Mouse (Mus musculus) MN1 (cell line): ENCODE measurements around the gene Slc34a2.

ENCODE experiments used
- DNase-seq: peaks from one replicate; pipeline ENCODE4 v3.0.0-alpha.2; 2016; ENCODE audit warnings: low spot score

Gene Slc34a2

DNA sequence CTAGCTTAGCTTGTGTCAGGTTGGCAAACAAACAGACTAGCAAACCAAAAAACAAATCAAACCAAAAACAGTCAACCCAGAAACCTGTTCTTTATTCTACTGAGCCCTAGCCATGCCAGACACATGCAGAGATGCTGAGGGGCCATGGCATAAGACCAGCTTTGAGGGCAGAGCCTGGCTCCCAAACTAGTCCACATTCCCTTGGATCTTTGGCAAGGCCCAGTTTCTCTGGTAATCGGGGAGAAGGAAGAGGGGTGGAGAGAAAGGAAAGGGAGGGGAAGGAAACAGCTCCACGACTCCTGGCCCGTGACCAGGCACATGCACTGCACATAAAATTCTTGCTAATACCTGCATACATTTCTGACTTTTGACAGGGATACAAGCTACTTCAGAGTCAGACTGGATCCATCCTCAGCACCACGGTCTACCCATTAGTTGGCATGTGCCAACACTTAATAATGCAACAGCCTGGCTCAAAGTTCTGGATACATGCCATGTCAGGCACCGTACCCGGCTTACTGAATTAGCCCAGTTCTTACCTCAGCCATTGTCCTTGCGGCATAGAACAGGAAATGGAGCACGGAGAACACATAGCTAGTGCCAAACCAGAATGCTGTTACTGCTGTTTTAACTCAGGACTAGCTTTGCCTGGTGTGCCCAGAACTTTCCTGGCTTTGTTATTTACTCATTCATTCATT lies 12.5 kb upstream of the Slc34a2 start:
- DNase-seq = no peak

- no peak for DNase-seq
These were observed 6.5 kb upstream of the Slc34a2 start for GRCm38 (mm10) chr5:53031346-53031745.

DNA sequence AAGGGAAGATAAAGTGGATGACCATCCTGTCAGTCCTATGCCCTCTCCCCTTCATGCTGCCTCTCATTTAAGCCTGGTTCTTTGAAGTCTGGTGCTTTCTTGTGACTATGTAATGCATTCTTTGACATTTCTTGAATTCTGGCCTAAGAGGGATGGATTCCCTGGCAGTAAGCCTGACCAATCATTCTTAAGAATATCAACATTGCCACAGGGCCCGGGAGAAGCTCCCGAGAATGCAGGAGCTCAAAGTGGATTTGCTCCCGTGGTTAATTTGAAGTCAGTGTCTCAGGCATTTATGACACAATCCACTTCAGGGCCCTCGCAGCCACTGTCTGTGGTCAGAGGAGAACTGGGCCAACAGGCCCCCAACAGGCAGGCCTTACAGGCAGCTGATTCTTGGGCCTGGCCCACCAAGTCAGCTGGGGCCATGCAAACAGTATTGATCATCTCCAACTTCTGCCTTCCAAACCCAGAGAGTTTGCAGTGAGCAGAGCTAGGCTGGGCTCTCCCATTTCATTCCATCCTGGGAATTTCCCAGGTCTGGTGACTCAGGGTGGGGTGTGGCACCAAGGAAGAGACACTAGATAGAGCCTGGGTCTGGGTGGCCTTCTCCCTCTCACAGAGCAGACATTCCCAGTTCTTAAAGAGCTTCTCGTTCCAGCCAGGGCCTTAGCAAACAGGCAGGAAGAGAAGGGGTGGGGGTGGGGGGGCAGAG lies 4.3 kb downstream of the Slc34a2 start:
- DNase-seq = peak; percentile 20

GRCm38 (mm10) chr5:53042771-53043371 lies 5.0 kb downstream of the Slc34a2 start:
- DNase-seq = no peak

DNA sequence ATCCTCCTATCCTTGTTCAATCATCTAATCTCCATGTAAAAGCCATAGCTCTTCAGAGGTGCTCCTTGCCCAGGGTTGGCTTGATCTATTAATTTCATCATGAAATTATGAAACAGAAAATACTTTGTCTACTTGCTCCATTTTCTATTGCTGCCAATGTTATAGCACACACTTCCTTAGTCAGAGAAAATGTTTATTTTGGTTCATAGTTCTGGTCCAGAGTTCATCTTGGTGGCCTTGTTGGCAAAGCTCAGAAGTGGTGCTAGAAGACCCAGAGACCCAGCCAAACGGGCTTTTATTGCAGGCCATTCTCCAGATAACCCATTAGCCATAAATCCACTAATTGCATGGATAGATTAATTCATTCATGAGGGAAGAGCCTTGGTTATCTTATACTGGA lies 5.8 kb downstream of the Slc34a2 start:
- no peak for DNase-seq

DNA sequence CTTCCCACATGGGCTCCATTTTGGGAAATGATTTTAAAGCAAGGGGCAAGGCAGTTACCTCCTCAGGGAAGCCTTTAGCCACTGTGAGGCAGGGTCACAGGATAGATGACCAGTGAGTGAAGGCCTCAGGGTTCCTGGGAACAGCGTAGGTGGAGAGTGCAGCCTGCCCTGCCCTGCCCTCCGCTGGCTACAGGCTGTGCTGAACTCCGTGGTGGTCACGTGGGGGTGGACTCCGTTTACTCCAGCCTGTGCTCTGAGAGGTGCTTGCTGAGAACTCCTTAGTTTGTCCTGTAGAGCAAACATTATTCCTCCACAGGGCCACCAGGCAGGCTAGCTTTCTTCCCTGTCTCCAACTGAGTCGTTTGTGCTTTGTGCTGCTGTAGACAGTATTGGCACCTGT lies 10.1 kb downstream of the Slc34a2 start:
- DNase-seq = no peak

DNA sequence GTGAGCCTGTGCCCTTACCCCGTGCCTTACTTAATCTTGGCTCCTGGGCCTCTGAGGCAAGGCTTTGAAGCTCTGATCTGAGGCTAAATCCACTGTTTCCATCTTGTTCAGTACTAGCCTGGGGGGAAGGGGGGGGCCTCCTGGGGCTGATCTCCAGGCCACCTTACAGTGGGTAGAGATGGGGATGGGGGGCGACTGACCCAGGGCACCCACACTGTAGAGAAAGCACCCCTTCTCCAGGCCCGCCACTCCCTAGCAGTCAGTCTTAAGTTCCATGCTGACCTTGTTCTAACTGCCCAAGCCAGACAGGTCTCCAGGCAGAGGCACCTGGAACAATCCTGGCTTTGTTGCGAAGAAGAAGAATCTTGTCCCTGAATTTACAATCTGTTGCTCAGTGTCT lies 10.7 kb downstream of the Slc34a2 start:
- DNase-seq = no peak

- no peak for DNase-seq
These were observed 11.2 kb downstream of the Slc34a2 start for GRCm38 (mm10) chr5:53049046-53049445.

- no peak for DNase-seq
These were observed 13.1 kb downstream of the Slc34a2 start for GRCm38 (mm10) chr5:53050963-53051362.

DNA sequence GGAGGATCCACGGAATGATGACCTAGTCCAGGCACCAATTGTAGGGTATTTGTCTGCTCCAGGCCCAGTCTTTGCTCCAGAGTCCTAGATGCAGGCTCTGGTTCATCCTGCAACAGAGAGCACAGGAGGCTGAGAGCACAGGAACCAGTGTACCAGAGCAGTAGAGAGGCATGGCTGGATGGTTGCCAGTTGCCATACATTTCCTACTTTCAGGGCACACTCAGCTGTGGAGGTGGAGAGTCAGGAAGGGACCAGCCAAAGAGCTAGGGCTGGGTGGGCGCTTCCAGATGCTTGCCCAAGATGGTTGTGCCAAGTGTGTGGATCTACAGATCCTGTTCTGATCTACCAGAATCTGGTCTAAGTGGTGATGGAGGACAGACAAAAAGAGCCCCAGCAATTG lies 15.4 kb downstream of the Slc34a2 start:
- DNase-seq = no peak

DNA sequence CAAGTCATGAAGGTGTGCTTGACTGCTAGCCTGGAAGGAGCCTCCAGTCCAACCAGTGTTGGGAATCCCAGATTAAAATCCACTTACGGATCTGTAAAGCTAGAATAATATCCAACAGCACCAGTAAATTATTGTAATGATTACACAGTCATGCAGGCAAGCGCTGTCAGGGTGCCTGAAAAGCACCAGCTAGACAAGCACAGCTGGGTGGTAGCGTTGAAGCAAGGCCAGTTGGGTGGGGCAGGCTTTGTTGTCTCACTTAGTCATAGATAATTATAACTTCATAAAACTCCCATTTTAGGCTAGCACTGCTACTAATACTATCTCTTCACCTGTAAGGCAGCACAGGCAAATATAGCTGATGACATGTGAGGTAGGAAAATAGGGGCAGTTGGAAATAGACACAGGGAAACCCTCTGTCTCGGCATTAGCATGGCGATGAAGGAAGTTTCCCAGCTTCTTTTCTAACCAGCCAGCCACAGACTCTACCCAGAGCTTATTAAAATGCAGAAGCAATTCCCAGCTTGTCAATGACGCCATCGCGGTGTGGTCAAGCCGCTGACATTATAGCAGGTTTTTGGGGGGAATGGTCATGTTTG lies 23.8 kb downstream of the Slc34a2 start:
- DNase-seq = no peak

DNA sequence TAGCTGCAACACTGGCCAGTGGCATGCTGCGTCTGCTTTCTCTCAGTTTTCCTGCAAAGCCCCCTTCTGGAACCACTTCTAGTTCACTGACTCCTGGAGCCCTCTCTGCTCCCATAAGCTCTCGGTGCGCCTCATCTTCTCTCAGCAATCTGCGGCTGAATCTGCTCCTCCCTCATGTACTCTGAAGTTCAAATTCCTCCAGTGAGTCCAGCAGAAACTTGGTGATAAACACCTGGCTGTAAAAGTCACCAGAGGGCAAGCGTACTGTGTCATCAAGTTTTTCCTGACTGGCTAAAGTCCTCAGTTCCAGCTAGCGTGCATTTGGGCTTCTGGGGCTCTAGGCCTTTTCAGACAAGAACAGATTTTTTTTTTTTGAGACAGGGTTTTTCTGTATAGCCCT lies 36.7 kb downstream of the Slc34a2 start:
- no peak for DNase-seq

GRCm38 (mm10) chr5:53078453-53078852 lies 40.6 kb downstream of the Slc34a2 start:
- DNase-seq = no peak

- no peak for DNase-seq
These were observed 49.6 kb downstream of the Slc34a2 start for GRCm38 (mm10) chr5:53087452-53087851.

GRCm38 (mm10) chr5:53091331-53091730 lies 53.5 kb downstream of the Slc34a2 start:
- DNase-seq = no peak

DNA sequence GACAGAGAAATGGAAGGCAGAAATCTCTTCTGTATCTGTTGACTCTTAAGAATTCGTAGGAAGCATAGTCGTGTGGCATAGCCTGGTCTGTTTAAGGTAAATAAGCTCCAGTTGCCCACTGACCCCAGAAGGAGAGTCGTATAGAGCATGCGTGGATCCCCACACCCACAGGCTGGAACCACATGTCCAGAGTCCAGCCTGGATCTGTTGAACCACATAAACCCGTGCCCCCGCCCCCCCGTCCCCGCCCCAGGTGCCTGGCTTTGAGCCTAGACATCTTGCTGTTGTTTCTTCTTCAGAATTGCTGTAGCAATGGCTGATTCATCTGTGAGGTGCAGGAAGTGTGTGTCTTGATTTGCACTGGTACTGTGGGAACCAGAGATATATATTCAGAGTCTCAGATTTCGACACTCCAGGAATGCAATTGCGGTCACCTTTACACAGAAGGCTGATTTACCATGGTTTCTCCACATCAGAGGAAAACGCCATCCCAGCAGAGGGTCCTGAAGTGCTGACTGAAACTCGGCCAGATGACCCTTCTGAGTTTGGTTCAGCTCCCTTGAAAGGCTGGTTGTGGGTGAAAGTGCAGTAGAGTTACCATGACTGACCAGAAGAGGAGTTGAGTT lies 64.1 kb downstream of the Slc34a2 start:
- no peak for DNase-seq

GRCm38 (mm10) chr5:53104177-53104855 lies 66.4 kb downstream of the Slc34a2 start:
- no peak for DNase-seq

DNA sequence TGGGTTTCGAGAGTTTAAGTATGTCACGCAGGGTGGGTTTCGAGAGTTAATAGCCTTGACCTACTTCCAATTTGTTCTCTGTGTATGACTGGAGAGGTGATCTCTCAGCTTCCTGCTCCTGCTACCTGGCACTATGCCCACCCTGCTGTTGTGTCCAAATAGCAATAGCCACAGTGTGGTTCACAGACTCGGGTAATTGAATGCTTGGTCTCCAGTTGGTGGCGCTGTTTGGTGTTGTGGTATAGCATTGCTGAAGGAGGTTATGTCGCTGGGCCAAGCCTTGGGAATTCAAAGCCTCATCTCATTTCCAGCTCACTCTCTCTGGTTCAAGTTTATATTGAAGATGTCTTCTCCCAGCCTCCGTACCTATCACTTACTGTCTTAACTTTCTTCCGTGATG lies 67.8 kb downstream of the Slc34a2 start:
- no peak for DNase-seq

DNA sequence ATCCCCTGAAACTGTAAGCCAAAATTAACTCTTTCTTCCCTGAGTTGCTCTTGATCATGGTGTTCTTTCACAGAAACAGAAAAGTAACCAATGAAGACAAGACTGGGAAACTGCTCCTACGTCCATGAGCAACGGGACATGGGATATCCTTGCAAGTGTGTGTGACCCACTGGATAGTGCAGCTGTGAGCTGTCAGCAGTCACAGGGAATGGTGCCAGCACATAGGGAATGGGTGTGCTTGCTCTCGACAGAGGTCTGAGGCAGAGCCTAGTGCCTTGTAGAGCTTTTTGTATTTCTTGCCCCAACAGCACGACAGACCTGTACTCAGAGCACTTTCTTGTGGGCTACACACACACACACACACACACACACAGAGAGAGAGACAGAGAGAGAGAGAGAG lies 68.2 kb downstream of the Slc34a2 start:
- no peak for DNase-seq

DNA sequence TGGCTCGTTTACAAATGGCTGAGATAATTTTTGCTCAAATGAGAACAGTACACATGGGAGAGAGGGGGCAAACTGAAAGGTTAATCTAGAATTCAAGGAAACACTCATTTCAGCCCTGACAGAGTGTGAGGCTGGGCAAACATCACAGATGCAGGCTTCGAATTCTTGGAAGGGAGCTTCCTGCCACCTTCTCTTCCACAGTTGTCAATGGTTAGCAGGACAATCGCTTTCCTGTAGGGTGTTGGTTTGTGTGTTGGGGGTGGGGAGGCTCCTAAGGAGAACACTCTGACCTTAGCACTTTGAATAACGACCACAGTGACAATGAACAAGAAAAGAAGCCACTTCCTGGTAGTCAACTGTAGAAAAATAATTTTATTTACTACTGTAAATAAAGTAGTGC lies 68.8 kb downstream of the Slc34a2 start:
- no peak for DNase-seq

GRCm38 (mm10) chr5:53108026-53108425 lies 70.1 kb downstream of the Slc34a2 start:
- DNase-seq = no peak

DNA sequence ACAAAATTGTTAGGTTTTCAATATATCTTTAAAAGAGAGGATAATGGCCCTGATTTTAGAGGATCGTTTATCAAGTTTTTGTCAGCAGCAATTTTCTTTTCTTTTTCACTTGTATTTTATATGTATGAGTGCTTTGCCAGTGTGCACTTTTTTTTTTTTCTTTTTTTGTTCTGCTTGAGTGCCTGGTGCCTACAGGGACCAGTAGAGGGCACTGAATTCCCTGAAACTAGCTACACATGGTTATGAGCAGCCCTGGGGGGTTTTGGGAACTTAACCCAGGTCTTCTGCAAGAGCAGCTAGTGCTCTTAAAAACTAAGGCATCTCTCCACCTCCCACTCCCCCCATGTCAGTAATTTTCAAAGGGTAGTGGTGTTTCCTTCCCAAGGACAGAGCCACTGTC lies 70.8 kb downstream of the Slc34a2 start:
- no peak for DNase-seq
